Mouse (Mus musculus): Measurements from ENCODE around the gene Atp12a. TPM values are rescaled to one million over a fixed set of nuclear protein-coding genes. Genes with fewer than 3 reads are reported as not detected.

Atp12a gene
- total RNA-seq (2015; ENCODE audit: low replicate concordance) (not detected in 2 replicates), total RNA-seq (2017; ENCODE audit: low replicate concordance) (not detected in 2 replicates)

DNA sequence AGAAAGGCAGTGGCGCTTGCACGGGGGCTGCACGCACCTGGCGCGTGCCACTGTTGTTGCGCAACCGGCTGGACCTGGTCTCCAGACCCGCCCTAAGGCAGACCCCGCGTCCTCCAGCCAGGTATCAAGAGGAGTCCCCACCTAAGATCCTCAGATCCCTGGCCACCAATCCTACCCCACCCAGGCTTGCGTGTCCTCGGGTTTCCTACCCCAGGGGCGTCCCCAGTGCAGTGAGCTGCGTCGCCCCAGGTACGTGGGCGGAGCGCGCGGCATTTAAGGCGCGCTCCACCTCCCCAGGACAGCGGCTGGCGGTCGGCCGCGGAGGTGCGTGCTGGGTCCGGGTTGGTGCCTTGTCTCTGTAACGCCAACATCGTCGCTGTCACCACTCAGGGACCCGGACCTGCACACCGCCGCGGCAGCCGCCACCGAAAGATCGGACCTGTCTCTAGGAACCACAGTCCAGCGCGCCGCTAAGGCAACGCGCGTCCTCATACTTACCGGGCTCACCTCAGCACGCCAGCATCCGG, at the start of gene Atp12a:
TSS of gene Atp12a (plus strand) at position 358 of the 527 bp plus-strand sequence.
- no peak for ATAC-seq (replicated peaks; ENCODE audit: low FRiP score, poor library complexity, severe bottlenecking)

DNA sequence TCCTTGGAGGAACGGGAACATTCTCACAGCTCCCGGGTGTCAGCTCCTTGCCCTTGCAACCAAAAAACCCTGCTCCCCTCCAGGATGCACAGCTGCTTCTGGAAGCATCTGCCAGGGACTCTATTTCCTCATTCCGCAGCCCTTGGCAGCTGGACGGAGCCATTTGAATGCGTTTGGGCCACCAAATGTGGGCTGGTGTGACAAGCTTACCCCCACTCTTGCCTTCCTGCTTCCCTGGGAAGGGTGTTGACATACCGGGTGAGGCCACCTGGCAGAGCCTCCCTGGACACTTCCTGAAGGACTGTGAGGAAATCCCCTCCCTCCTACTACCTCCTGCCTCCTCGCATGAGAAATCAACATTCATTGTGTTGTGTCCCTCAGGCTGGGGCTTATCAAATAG, 49.3 kb upstream of the Atp12a start:
- no peak for ATAC-seq (replicated peaks; ENCODE audit: low FRiP score, poor library complexity, severe bottlenecking)

DNA sequence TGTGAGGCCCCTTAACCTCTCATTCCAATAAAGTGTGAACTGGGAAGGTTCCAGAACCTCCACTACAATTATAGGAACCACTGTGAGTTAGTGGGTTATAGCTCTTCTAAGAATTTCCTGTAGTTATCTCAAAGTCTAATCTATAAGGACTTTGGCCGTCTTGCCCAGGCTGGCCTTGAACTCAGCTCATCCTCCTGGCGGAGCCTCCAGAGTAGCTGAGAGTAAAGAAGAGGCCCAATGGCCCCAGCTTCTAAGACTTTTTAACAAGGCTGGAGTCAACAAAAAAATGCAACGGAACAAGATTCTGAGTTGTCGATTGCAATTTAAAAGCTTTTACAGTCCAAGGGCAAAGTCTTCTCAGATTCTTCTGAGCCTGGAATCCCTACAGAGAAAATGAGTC, 48.5 kb upstream of the Atp12a start:
- ATAC-seq (replicated peaks; ENCODE audit: low FRiP score, poor library complexity, severe bottlenecking) = no peak

DNA sequence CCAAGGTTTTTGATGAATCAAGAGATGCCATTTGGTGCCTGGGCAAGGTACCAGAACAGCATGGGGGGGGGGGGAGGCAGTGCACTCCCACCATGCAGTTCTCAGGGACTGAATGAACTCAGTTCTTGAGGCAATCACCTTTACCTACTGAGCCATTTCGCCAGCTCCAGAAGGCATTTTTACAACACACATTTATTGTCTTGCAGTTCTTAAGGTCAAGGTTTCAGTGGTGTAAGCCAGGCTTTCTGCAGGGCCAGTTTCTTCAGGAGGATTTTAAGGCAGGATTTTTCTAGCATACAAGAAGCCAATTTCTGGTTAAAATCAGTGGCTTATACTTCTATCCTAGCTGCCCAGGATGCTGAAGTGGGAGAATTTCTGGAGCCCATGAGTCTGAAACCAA, 41.9 kb upstream of the Atp12a start:
- no peak for ATAC-seq (replicated peaks; ENCODE audit: low FRiP score, poor library complexity, severe bottlenecking)

DNA sequence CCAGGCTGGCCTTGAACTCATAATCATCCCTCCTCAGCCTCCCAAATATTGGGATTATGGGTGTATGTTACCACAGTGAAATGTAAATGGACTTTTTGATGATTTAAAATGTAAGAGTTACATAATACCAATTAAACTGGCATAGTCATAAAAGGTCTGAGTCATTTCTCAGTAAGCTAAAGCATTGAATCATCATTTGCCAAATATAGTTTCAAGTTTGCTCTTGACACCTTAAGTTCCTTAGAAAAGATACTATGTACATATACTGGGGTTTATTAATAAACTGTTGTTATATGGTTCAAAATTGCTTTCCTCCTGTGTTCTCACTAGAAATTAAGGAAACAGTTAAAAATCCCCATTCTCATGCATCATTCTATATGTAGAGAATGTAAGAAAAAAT, 39.8 kb upstream of the Atp12a start:
- ATAC-seq (replicated peaks; ENCODE audit: low FRiP score, poor library complexity, severe bottlenecking) = no peak

DNA sequence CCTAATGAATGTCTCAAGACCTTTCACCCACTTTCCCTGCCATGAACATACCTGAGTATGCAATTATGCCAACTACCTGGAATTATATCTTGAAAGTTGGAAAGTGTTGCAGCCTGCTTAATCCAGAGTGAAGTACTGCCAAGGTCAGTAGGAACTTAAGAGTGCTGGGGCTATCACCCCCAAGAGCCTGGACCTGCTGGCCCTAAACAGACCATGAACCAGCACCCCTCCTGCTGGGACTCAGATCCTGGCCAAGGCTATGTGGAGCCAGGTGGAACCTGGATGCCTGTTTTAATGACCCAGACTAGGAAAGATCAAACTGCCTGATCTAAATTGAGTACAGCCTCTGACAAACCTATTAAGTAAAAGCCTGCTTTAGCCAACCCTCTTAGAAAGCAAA, 31.2 kb upstream of the Atp12a start:
- ATAC-seq (replicated peaks; ENCODE audit: low FRiP score, poor library complexity, severe bottlenecking) = no peak

DNA sequence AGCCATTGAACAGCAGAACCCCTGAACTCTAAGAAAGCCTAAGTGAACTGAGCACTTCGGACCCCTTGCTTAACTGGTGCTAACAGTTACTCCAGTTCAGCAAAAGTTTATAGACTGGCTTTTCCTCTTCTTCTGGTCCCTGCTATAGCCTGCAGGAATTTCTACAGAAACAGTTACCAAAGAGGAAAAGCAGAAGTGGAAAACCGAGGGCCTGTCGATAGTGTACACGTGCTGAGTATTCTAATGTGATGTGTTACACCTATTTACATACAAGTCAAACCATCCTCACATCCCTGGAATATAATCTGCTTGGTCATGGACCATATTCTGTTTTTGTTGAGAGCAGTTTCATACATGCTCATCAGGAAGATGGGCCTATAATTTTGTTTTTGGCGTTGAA, 30.4 kb upstream of the Atp12a start:
- ATAC-seq (replicated peaks; ENCODE audit: low FRiP score, poor library complexity, severe bottlenecking) = no peak

DNA sequence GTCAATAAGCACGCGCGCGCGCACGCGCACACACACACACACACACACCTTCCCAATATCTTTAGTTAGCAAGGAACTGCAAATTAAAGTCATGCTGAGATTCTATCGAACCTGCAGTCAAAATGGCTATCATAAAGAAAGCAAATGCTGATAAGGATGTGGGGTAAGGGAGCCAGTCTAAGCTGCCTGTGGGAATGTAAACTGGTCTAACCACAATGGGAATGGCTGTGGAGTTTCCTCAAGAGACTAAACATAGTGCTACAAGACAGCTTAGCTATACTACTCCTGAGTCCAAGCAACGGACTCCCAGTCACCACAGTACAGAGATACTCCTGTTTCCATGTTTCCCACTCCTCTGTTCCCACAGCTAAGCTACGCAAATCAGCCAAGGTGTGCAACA, 28.8 kb upstream of the Atp12a start:
- no peak for ATAC-seq (replicated peaks; ENCODE audit: low FRiP score, poor library complexity, severe bottlenecking)

DNA sequence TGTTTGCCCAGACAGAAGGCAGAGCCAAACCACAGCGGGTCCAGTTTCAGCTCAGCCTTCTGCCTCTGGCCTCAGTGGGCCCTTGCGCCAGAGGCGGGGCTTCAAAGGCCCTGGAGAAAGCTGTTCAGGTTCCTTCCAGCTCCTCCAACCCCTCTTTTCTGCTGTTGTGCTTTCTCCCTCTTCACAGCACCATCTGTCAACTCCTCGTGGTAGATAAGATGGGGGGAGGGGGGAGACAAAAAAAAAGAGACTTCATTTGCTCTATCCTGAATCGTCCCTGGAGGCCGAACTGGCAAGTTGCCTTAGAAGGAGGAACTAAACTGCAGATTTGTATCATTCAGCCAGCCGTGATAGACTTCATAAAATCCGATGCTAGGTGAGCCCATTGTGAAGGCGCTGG, 27.8 kb upstream of the Atp12a start:
- no peak for ATAC-seq (replicated peaks; ENCODE audit: low FRiP score, poor library complexity, severe bottlenecking)

DNA sequence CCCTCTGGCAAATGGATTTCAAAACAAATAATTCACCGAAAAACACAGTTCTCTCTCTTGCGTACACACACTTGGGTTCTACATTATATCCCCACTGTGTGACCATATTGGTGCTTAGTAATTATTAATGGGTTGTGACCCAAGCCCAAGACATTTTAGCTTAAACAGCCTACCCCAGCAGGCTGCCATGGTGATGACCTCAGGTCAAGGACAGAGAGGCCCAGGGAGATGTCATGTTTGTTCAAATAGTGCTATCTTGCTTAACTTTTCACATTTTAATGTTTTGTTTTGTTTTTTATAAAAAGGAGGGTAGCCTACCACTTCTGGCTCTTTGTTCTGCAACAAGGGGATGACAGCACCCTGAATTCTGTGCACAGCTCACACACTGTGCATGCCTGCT, 27.2 kb upstream of the Atp12a start:
- no peak for ATAC-seq (replicated peaks; ENCODE audit: low FRiP score, poor library complexity, severe bottlenecking)

DNA sequence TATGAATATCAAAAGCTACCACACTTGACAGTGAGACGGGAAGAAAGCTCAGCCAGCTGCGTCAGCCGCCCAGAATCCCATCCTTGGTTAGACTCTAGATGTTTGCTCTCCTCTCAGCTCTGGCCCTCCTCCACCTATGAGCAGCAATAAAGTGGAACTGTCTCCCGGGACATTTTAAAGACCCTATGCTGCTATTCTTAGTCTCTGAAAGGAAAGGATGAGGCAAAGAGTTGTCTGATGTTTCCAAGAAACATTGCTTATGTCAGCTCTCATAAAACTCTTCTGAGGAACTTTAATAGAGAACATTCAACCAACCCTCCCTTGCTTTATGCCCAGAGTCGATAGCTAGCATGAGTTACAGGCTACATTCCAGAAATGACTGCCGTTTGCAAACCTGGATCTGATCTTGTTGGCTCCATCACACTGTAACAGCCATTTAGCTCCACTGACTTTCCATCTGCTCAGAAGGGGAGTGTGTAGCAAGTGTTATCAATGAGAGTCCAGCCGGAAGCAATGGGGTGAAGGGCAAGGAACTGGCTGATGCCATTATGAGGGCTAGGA, 25.9 kb upstream of the Atp12a start:
- no peak for ATAC-seq (replicated peaks; ENCODE audit: low FRiP score, poor library complexity, severe bottlenecking)

DNA sequence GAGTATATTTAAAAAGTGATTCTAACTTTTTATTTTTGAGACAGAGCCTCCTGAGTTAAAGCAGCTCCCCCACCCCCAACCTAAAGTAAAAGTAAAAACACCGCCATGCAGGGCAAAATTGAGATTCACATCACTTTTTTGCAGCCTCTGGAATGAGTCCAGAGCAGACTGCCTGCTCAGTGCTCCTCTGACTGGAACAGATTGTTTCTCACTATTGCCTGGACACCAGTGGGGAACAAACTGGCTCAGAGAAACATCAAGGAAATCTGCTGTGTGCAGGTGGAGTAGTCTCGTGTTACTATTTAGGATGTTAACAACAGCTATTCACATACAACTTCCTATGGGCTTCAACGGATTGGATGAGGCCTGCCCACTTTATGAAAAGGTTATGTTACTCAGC, 16.2 kb upstream of the Atp12a start:
- ATAC-seq (replicated peaks; ENCODE audit: low FRiP score, poor library complexity, severe bottlenecking) = no peak

DNA sequence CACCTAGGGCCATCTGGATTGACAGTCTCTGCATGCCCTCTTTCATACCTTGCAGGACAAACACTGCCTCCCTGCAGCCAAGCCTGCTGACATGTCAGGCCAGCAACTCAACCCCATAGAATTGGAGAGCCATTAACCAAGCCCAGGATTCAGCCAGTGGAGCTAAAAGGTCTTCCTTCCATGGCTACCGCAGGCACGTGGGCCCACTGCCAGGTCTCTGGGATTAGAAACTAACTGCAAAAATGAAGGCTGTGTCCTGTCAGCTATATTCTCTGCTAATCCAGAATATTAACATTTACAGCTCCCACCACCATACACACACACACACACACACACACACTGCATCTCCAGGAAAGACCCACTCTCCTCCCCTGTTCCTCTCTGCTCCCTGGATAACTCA, 15.3 kb upstream of the Atp12a start:
- no peak for ATAC-seq (replicated peaks; ENCODE audit: low FRiP score, poor library complexity, severe bottlenecking)

DNA sequence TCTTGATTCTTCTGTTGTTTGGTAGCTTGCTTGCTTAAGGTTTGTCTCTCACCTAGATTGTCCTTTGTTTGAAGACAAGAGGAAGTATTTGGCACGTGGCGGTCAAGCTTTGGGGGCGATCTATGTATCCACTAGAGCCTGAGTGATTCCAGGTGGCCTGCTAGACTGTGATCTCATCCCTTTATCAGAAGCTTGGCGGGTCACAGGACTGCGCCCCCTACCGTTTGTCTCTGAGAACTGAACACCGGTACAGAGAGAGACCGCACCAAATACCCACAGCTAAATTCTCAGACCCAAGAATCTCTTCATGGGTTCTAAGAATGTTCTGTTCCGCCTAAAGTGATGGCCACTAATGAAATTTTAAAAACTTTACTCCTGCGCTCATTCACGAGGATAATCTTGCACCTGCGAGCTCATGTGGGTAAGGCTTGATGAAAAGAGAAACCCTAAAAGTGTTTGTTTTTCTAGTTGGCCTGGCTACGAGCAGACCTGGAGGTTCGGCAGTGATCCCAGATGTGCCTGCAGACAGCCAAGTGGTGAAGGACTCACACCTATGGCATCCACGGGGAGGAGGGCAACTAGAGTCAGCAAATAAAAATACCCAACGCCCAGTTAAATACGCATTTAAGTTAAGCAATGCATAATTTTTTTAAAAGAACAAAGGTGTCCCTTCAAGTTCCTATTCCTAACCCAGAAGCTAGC, 12.8 kb upstream of the Atp12a start:
- ATAC-seq (replicated peaks; ENCODE audit: low FRiP score, poor library complexity, severe bottlenecking) = no peak

DNA sequence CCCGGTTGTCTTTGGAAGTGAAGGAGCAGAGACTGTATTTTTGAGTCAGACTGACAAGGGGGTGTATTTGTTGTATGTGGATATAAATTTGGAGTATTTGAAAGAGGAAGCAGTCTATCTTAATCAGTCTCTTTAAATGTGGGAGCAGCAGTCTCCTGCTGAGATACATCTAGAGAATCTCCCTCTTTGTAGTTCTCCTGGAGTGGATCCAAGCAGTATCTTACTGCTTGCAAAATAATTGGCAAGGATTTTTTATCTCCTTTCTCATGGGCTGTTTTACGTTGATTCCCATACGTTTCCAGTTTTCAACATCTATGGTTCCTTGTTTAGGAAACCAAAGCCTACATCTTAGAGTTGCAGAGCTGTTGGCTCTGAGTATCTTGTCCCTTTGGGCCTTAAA, 10.1 kb upstream of the Atp12a start:
- ATAC-seq (replicated peaks; ENCODE audit: low FRiP score, poor library complexity, severe bottlenecking) = no peak

DNA sequence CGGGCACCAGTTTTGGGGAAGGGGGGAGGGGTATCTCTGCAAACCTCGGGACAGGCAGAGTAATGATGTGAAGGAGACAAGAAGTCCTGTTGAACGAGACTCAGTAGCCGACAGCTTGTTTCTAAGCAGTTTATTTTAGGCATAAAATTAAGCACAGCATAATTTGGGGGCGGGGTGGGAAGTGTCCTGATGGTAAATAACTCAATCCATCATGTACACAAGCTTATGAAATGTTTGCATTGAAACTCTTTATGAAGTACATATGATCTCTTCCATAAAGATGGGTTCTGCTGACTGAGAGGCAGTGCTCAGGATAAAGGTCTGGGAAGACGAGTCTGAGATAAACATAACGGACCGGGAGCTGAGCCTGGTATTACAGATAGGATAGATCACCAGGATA, 9.5 kb upstream of the Atp12a start:
- no peak for ATAC-seq (replicated peaks; ENCODE audit: low FRiP score, poor library complexity, severe bottlenecking)

DNA sequence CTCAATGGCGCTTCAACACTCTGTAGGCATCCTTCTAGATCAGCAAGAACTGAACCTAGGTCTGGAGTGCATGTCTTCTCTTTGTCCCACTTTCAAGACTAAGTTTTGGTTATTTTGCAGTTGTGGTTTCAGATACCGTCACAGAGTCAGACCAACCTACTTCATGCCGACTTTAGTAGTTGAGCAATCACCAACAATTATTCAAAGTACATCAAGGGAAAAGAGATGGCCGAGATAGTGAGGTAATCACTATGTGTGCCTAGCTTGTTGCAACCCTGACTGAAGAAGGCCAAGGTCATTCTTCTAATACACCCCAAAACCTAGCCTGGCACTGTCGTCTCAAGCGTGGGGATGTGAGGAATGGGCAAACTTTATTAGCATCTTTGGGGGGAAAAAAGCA, 8.7 kb upstream of the Atp12a start:
- ATAC-seq (replicated peaks; ENCODE audit: low FRiP score, poor library complexity, severe bottlenecking) = no peak

DNA sequence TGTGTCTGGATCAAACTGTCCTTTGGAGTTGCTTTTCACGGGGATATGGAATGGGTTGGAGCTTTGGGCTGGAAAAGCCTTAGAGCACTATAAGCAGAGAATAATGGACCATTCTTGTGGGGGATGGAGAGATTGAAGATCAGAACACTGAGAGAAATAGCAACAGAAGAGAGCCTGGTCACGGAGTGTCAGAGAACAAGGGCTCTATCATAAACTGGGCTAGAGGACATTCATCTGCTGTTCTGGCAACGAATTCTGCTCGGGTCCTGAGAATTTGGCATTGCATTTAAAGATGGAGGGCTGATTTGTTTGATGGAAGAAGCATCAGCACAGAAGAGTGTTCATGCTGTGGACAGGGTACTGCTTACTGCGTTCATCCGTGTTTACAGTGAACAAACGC, 6.4 kb upstream of the Atp12a start:
- no peak for ATAC-seq (replicated peaks; ENCODE audit: low FRiP score, poor library complexity, severe bottlenecking)

DNA sequence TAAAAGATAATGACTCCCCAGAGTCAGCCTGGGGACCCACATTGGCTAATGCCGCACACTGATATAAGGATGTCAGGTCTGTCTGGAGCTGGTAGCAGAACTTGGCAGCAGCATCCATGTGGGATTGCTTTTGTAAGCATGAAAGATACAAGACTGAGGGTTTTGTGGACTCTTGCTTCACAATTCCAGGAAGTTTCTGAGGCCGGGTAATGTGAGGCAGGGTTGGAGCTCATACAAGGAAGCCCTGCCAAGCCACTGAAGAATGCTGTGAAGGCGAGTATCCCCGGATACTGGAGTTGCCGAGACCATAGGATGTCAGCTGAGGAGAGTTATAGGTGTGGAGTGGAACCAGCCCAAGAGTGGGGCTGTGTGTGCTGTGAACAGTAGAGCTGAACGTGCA, 5.7 kb upstream of the Atp12a start:
- no peak for ATAC-seq (replicated peaks; ENCODE audit: low FRiP score, poor library complexity, severe bottlenecking)

DNA sequence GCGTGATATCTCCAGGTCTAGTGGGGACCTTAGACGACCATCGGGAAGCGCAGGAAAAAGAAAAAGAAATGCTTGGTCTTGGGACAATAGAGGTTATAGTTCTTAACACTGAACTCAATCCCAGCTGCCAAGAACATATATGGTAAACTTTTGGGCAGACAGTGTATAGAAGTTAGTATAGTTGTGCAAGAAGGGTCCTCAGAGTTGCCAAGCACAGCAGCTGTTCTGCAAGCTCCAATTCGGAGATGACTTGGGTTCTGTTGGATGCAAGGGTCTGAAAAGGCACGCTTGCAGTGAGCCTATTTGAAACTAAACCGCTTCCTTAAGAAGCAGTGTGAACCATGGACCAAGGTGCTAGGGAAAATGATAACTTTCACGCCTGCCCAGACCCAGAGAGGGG, 424 bp downstream of the Atp12a start:
- no peak for ATAC-seq (replicated peaks; ENCODE audit: low FRiP score, poor library complexity, severe bottlenecking)

DNA sequence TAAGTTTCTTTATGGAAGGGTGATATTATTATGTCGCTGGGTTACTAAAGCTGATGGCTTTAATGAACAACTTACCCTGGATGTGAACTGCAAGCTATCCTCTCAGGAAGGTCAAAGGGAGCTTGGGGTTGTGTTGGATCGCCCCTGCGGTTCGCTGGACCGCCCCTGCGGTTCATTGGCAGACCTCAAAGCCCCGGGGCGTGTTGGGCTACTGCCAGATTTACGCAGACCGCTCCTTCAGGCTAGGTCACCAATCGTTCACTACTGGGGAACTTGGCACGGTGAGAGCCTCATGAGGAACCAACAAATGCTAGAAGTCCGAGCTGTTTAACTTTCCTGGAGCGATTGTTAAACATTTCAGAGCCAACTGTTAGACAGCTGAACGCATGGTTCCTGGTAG, 1.8 kb downstream of the Atp12a start:
- ATAC-seq (replicated peaks; ENCODE audit: low FRiP score, poor library complexity, severe bottlenecking) = no peak

DNA sequence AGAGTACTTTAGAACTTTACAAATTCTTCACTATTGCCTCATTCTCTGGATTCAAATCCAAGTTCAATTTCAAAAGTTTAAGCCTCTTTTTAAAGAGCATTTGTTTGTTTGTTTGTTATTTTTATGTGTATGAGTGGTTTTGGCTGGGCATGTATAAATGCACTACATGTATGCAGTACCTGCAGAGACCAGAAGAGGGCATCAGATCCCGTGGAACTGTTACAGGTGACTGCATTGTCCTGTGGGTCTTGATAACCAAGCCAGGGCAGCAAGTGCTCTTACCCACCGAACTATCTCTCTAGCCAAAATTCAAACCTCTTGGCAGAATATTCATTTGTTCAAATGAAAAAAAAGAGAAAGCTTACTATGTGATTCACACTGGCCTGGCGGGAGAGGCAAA, 4.0 kb downstream of the Atp12a start:
- no peak for ATAC-seq (replicated peaks; ENCODE audit: low FRiP score, poor library complexity, severe bottlenecking)
